Mouse (Mus musculus) splenic B cell, adult 2 months (primary cell): ENCODE data around the gene Nt5dc1.
A peak's percentile ranks its signal among the peaks of the same experiment; 100 is the strongest.
"Not testable (repeated sequence)": the region's sequence is repeated elsewhere in the genome, so short reads cannot be mapped to it uniquely, and the experiment has no call there.

Source experiments
- DNase-seq: peaks from one replicate; pipeline ENCODE4 v3.0.0-alpha.2; 2011; ENCODE audit warnings: low read depth, low spot score
- H3K27me3 ChIP-seq: 2 replicates; pipeline ENCODE4 v1.6.1; 2012; ENCODE audit warnings: mild to moderate bottlenecking, low read length, moderate library complexity, mixed read lengths; ENCODE audit not compliant: control insufficient read depth, poor library complexity, insufficient read depth, severe bottlenecking
- H3K36me3 ChIP-seq: 2 replicates; pipeline ENCODE4 v1.6.1; 2012; ENCODE audit warnings: mild to moderate bottlenecking, low read length, moderate library complexity, mixed read lengths; ENCODE audit not compliant: control insufficient read depth, poor library complexity, insufficient read depth, severe bottlenecking

Nt5dc1 gene

DNA sequence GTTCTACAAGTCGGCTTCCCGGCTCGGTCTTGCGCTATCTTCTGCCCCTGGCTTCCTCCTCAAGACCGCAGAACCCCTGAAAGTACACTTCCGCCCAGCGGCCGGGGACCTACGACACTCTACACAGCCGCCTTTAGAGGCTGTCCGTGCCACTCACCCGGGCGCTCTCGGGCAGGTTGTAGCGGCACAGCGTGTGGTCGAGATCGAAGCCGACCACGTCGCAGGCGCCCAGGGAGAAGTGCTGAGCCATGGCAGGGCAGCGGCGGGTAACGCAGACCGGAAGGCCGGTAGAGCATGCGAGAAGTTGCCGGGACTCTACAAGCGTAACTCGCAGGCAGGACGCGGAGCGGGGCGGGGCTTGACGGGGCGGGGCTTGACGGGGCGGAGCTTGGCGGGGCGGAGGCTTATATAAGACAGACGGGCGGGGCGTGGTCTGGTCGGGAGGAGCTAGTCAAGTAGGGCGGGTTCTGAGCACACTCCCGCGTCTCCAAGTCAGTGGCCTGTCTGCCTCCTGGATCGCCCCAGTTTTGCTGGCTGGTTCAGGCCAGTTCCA is at the start of gene Nt5dc1:
Nt5dc1 (minus strand) TSS at position 349 of the 553 bp plus-strand sequence.
- H3K36me3 ChIP-seq: no peaks in the 10 kb centered on the region
- H3K27me3 ChIP-seq: no peaks in the 10 kb centered on the region
- peak; percentile 95 for DNase-seq

DNA sequence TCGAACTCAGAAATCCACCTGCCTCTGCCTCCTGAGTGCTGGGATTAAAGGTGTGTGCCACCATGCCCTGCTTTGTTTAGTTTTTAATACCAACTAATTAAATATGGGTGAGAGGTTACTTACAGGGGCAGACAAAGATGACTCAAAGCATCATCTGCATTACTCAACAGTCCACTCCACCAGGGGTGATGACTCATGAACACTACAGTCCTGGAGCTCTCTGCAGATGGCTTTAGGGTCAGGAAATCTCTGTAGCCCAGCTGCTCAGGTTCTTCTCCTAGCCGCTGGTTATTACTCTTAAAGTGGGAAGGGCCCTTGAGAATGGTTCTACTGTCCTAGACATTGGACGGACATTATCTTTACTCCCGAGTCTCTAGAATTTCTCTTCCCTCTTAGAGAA is 46.0 kb upstream of the Nt5dc1 start:
- Histone ChIP-seq H3K27me3 (no peaks in the 10 kb centered on the region), H3K36me3 (no peaks in the 10 kb centered on the region)
- DNase-seq: no peak

DNA sequence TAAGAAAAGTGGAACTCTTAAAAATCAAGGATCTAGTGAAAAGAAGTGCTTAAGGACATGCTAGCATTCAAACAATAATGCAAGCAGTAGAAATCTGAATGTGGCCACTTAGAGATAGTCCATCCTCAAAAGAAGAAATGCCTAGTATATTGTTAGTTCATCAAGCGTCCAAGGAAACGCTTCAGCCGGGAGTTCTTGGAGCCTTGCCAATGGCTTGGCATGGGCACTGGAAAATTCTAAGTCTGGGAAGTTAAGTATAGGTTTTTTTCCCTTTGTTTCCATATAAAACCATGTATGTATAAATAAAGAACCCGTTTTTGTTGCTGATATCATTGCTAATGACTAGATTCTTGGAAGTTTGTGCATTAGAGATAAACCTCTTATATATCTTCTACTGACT is 43.1 kb upstream of the Nt5dc1 start:
- H3K27me3 ChIP-seq: no peaks in the 10 kb centered on the region
- DNase-seq: no peak
- H3K36me3 ChIP-seq: no peaks in the 10 kb centered on the region

DNA sequence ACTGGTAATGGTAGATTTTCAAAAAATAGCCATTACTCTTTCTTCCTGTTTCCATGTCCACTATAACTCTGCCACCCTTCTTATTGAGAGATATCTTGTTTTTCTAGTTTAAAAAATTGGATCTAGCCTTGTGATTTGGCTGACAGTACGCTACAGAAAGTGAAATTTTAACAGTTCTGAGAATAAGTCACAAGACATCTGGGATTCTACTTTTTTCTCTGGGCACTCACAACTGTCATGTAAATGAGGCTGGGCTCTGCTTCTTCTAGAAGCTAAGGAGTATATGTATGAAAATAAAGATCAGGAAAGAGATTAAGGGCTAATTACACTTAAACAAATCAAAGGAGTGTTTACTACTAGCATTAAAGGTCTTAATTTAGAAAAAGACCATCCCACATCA is 31.1 kb upstream of the Nt5dc1 start:
- DNase-seq: no peak
- no peaks in the 10 kb centered on the region for H3K36me3 ChIP-seq
- no peaks in the 10 kb centered on the region for H3K27me3 ChIP-seq

DNA sequence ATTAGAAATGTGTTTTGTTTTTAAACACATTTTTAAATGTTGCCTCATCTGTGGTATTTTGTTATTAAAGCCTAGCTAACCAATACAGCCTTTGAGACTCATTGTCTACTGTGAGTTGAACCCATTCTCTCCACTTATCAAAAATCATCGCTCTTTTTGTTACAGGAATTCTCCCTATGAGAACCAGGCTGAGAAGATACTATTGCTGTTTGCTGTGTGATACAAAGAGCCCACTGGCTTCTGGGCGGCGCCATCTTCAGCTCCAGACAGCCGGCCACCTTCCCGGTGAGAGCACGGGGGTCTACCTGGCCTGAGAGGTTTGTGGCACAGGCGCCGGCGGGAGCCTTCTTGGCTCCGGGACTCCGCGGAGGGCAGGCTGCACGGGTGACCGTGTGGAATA is 15.8 kb upstream of the Nt5dc1 start:
- not testable (repeated sequence) for H3K27me3 ChIP-seq, DNase-seq, H3K36me3 ChIP-seq

DNA sequence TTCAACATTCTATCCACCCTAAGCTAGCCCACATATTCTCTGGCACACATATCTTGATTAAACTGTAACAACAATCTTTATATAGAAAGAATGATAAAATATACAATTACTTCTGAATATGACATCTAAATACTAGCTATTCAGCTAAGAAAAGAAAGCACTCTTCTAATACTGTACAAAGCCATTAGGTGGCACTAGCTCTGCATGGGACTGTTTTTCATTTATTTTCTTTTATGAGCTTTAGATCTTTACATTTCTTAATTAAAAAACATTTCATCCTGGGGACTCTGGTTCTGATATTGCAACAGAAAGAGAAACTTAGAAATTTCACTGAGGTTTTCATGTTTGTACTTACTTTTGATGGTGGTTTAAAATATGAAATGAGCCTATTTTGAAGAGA is 13.4 kb upstream of the Nt5dc1 start:
- H3K27me3 ChIP-seq: no peaks in the 10 kb centered on the region
- H3K36me3 ChIP-seq: no peaks in the 10 kb centered on the region
- no peak for DNase-seq

DNA sequence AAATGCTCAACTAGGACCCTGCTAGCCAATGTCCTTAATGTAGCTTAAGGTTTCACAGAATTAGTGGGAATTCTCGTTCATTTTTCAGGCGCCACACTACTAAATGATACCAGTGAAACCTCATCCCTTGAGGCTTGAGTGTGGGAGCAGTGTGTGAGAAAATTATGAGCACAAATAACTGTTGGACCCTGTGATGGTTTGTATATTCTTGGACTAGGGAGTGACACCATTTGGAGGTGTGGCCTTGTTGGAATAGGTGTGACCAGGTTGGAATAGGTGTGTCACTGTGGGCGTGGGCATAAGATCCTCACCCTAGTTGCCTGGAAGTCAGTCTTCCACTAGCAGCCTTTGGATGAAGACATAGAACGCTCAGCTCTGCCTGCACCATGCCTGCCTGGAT is 442 bp upstream of the Nt5dc1 start:
- not testable (repeated sequence) for H3K36me3 ChIP-seq, DNase-seq, H3K27me3 ChIP-seq

DNA sequence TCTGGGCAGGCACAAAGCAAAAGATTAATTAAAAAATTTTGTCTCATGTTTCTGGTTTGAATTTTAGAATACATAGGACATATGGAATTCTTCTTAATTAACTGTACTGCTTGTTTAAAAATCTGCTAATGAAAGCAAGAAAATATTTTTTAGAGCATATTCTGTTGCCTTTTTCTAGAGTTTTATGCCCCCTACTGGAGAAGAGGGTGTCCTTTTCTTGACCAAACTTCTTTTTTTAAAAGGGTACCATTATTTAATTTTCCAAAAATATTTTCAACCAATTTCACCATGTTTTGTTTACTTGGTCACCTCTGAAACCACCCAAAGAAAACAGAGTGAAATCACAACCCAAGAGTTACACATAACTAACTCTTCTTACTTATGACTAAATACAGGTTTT is 19.1 kb downstream of the Nt5dc1 start:
- no peak for DNase-seq
- Histone ChIP-seq H3K27me3 (no peaks in the 10 kb centered on the region), H3K36me3 (peaks cover 9% of the 10 kb centered on the region; the same call in 1 of the 2 replicates)

DNA sequence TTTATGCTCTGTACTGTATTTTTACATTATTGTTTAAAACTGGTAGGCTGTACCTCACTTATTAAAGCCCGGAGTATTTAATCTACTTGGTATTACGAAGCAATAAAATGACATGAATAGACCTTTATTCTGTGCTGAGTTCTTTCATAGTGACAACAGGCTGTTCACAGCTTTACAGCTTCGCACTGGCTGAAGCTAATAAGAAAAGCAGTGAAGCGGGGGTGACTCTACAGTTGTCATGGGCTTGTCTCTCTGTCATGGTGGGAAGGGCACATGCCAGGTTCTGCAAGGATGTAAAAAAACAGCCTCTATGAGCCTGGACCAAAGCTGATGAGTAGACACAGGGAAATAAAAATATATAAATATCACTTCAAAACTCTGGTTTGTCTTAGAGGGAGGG is 21.4 kb downstream of the Nt5dc1 start:
- no peaks in the 10 kb centered on the region for H3K27me3 ChIP-seq
- peaks cover 7% of the 10 kb centered on the region; the same call in 1 of the 2 replicates for H3K36me3 ChIP-seq
- no peak for DNase-seq

DNA sequence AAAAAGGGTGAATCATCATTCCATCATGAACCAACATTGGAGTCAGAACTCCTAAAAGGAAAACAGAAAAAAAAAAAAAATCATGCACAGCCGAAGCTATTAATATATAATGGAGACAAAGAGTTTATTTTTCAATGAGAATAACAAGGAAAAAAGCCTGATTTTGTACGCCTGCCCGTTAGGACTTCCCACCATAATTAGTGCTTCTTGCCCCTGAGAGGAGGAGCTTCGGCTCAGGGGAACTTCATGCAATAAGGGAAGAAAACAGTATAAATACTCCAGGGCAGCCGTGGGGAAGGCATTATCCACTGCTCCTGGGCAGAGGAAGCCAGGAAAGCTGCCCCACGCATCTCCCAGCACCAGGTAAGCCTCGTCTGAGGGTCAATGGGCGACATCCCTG is 28.7 kb downstream of the Nt5dc1 start, which contains the start of gene Col10a1:
Col10a1 (plus strand) TSS at position 301 of the 400 bp plus-strand sequence.
- H3K36me3 ChIP-seq: peaks cover 7% of the 10 kb centered on the region
- no peaks in the 10 kb centered on the region for H3K27me3 ChIP-seq
- DNase-seq: no peak

DNA sequence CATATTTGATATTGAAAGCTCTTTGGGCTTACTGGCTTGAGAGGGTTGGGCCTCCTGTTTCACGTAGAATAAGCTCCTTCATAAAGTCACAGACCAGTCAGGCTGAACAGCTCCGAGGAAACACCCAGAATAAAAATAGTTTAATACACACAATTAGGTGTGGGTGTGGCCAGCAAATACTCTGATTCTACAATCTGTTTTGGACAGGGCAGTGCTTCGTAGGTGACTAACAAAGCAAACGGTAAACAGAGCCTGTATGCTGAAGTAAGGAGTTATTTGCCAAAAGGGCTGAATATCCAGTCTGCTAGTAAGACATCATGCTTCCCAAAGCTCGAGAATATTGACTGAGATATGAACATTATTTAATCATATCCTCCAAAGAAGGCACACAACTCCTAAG is 32.7 kb downstream of the Nt5dc1 start:
- peaks cover 10% of the 10 kb centered on the region for H3K36me3 ChIP-seq
- DNase-seq: no peak
- no peaks in the 10 kb centered on the region for H3K27me3 ChIP-seq

DNA sequence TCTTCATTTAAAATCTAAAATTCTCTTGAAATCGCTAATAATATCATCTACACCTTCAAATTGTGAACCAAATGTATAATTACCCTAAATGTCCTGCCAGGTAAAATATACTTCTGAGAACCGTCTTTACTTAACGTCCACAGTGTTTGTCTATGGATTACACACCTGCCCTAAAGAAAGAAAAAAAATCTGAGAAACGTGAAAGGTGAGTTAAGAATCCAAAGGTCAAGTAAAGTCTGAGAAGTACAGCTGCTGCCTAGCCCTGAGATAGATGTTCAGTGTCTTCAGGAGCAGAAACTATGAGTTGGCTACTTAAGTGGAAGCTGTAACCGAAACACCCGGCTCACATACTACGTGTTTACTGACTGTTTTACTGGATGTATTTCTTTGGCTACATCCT is 45.0 kb downstream of the Nt5dc1 start:
- no peaks in the 10 kb centered on the region for H3K27me3 ChIP-seq
- DNase-seq: no peak
- H3K36me3 ChIP-seq: no peaks in the 10 kb centered on the region

DNA sequence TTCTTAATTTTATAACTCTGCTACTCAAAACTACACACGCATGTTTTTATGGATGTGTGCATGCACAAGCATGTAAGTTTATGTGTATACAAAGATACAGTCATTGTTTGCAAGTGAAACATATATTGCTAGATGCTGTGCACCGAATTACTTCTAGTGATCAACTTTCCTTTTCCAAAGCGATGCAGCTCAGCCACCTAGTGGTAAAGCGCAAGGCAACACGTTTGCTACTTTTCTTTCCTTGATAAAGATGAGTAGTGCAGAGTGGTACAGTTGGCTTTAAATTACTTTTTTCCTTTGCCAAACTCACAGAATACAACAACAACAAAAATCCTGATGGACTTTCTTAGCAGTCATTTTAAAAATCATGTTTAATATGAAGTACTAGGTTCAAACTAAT is 50.2 kb downstream of the Nt5dc1 start:
- DNase-seq: peak; percentile 8
- H3K27me3 ChIP-seq: no peaks in the 10 kb centered on the region
- no peaks in the 10 kb centered on the region; the same call in 1 of the 2 replicates for H3K36me3 ChIP-seq

DNA sequence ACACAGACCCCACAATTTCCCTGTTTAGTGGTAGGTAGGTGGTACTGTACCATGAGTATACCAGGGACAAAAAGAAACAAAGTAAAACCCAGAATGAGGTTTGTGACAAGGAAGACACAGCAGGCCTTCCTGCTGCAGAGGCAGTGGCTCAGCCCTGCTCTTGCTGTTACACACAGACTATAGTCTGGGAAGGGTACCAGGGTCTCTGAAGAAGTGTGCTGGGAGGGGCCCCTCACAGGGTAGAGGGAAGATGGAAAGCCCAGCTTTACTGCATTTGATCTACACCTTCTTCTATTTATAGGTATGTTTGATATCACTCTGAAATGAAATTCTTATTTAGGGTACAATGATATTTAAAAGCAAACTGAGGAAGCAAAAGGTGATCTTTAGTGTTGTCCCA is 54.6 kb downstream of the Nt5dc1 start:
- H3K27me3 ChIP-seq: no peaks in the 10 kb centered on the region
- no peak for DNase-seq
- H3K36me3 ChIP-seq: no peaks in the 10 kb centered on the region; the same call in 1 of the 2 replicates

DNA sequence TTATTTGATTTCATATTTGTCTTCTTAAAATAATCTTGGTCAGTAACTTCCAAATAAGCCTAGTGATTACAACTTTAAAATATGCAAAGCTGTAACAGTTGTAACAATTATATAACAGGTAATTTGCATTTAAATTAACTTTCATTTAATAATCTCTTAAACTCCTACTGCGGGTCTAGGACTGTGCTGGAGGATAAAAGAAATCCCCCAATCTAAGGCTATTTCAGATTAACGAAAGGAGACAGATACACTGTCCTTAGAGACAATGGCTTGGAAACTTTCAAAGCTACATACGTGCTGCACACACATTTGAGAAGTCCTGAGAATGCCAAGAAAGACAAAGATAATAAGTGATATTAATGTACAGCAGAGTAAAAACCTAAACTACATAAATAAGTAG is 60.1 kb downstream of the Nt5dc1 start:
- no peak for DNase-seq
- no peaks in the 10 kb centered on the region for H3K27me3 ChIP-seq
- no peaks in the 10 kb centered on the region for H3K36me3 ChIP-seq

DNA sequence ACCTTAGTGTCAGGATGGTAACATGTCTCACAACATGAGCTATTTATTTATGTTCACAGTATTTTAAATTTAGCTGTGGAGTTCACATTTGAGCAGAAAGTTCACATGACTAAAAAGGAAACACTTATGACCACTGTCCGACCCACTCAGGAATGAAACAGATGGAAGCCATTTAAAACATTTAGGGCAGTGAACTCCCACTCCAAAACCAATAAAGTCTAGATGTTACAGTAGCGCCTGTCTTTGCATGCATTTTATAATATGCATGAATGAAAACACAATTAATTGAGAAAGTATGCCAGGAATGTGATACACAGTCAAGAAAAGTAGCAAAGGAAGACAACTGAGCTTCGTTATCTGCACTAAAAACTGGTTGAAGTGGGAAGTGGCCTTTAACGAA is 66.2 kb downstream of the Nt5dc1 start:
- Histone ChIP-seq H3K36me3 (peaks cover 1% of the 10 kb centered on the region; the same call in 1 of the 2 replicates), H3K27me3 (no peaks in the 10 kb centered on the region)
- DNase-seq: no peak
